Mouse (Mus musculus) testis, adult 2 months (tissue): ENCODE data around the gene Nr2c2.

Experiments used
- CTCF ChIP-seq: fragments of 200-500 bp; IDR thresholded peaks from 2 replicates; pipeline ENCODE4 v1.5.1; 2012; ENCODE audit warnings: low read depth, mild to moderate bottlenecking, inconsistent platforms, low read length, moderate library complexity; ENCODE audit not compliant: control insufficient read depth, insufficient read depth, insufficient replicate concordance
- POLR2A ChIP-seq: fragments of 200-500 bp; IDR thresholded peaks from 2 replicates; pipeline ENCODE4 v1.6.1; 2012; ENCODE audit warnings: low read depth, mild to moderate bottlenecking, inconsistent platforms, low read length, moderate library complexity; ENCODE audit not compliant: control insufficient read depth

DNA sequence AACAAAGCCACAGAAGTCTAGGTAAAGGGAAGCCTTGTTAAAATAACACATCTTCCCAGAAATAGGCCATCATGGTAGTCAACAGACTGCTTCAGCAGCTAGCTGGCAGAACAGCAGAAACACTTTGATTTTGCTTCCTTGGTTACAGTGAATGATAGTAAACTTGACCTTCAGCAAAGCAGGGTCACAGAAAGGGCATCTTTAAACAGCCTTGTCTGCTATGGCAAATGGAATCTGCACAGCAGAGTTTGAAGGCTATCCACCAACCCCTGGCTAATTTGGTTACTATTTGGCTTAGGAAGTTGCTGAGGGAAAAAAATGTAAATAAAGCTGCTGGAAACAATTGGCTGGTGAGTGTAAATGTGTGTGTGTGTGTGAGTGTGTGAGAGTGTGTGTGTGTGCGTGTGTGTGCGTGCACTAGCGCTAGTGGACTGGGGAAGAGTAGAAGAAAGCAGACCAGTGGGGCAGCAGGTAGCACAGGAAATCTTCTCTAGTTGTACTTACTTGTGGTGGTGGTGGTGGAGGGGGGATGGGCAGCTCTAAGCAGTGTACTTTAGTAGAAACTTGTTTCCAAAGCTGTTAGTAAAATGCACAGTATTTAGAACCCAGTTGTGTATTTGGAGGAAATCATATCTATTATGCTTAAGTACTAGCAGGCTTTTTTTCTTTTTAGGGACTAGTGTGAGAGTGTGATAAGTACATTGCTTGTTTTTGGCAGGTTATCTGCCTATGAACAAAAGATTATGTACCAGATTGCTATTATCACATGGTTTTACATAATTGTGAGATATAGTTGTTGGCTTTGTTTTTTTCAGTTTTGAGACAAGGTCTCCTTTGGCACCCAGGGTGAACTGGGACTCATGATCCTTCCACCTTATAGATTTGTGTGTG, 41.1 kb downstream of the Nr2c2 start:
- TF ChIP-seq CTCF (no peak), POLR2A (no peak)
